Mouse (Mus musculus) ovary, postnatal 14 days (tissue): ENCODE data around the gene Tnfrsf1a.

ENCODE experiments used
- DNase-seq: peaks from one replicate; pipeline ENCODE4 v3.0.0; 2022; ENCODE audit warnings: low spot score

Gene Tnfrsf1a

DNA sequence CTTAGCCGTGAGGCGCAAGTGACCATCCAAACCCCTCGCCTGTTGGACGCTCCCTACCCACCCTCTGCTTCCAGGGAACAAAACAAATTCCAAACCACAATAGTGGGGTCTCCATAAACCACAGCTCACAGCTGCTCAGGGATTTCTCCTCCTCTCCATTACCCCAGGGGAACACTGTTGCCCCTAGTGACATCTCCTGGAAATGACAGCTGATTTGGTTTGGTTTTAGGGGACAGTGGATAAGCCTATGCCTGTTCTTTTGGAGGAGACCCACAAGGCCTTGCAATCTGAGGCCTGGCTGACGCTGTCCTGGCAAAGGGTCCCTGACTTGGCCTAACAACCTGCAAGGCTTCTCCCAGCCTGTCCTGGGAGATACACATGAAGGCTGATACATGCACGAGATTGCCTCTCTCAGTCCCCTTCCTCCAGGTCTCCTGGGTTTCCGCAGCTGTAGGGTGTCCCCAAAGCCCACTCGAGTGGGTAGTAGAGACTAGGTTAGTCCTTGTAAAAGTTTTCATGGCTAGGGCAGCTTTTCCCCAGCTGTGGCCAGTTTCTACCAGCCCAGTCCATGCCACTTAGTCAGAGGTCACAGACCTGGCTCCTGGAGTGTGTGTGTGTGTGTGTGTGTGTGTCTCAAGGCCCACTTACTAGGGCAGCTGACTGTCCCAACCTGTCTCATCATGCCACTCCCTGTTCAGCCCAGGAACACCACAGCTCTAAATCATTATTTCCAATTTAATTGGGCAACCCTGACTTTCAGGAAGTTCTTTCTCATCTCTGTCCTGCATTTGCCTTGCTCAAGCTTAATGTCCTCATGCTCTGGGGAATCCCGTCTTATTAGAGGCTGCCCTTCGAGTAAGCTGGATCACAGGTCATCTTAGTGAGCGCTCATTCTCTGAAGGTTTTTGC is 36.2 kb downstream of the Tnfrsf1a start:
- DNase-seq: no peak

DNA sequence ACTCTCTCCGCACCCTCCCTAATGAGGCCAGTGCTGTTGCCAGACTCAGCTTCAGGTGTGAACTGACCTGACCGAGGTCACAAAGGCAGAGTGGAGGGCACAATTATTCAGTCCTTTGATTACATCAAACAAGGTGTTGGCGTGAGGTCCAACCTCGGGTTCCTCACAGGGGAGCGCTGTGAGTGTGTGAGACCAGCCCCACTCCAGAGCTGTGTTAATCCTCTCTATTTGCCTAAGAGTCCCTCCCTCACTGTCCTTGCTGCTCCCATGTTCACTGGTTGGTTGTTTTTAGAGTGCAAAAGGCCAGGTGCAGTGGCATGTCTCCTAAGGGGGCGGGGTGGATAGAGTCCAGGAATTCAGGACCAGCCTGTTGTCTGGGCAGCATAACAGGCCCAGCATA is 36.9 kb downstream of the Tnfrsf1a start:
- no peak for DNase-seq

DNA sequence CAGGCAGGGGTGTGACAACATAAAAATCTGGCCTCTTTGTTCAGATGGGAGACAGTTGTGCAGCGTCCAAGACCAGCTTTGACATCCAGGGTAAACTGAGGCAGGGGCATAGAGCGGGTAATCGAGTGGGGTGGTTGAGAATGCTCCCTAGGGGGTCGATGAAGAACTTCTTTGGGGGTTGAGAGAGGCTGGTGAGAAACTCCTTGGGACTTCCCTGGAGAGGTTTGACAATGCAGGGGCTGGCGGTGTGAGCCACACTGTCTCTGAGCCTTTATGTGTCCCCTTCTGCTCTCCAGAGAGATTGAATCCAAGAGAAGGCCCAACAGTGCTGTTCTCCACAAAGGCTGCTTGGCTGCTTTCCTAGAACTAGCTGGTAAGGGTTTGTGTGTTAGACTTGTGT is 40.7 kb downstream of the Tnfrsf1a start:
- DNase-seq: no peak

GRCm38 (mm10) chr6:125405461-125406382 is 56.6 kb downstream of the Tnfrsf1a start:
- no peak for DNase-seq

- DNase-seq: no peak
These were observed 58.1 kb downstream of the Tnfrsf1a start for GRCm38 (mm10) chr6:125407224-125407623.

GRCm38 (mm10) chr6:125407657-125408056 is 58.5 kb downstream of the Tnfrsf1a start:
- no peak for DNase-seq

- no peak for DNase-seq
These were observed 61.4 kb downstream of the Tnfrsf1a start for GRCm38 (mm10) chr6:125410551-125410950.

GRCm38 (mm10) chr6:125410995-125411547 is 61.9 kb downstream of the Tnfrsf1a start:
- DNase-seq: no peak

DNA sequence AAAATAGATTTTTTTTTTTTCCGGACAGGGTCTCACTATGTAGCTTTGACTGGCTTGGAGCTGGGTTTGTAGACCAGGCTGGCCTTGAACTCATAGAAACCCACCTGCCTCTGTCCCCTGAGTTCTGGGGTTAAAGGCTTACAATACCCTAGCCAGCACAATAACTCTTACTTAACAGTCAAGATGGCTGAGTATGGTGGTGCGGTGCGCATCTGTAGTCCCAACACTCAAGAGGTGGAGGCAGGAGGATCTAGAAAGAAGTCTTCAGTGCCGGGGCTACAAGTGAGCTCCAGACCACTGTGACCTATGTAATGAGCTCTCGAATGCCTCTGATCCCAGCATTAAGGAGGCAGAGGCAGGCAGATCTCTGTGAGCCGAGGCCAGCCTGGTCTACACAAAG is 62.5 kb downstream of the Tnfrsf1a start:
- no peak for DNase-seq
